Mouse (Mus musculus) brain, adult 2 months (tissue): ENCODE measurements at regions not wholly inside any gene's neighbourhood (a gene's known extent, or its start where the extent isn't known, plus 50 kb on each side); places are given as distances from the start of the nearest gene placed in this dataset.

Source experiments
- DNase-seq: peaks from one replicate; pipeline ENCODE4 v3.0.0; 2011; ENCODE audit warnings: low read depth, low spot score

DNA sequence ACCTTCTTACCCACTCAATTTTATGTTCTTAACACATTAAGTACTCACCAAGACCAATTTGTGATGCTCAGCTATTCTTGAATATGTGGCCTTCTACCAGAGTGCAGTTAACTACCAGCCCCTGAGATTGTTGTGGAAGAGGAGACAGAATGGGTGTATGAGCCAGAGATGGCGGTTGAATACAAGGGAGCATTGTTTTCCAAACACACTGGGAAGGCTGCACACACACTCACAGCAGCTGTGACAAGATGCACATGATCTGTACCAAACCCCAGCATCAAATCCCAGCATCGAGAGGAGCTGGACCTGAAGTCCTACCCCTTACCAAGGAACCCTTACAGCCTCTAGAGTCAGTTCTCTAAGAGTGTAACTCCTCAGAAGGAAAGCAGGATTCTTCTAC is 91.4 kb upstream of the Wscd1 start:
- peak; percentile 82 for DNase-seq

DNA sequence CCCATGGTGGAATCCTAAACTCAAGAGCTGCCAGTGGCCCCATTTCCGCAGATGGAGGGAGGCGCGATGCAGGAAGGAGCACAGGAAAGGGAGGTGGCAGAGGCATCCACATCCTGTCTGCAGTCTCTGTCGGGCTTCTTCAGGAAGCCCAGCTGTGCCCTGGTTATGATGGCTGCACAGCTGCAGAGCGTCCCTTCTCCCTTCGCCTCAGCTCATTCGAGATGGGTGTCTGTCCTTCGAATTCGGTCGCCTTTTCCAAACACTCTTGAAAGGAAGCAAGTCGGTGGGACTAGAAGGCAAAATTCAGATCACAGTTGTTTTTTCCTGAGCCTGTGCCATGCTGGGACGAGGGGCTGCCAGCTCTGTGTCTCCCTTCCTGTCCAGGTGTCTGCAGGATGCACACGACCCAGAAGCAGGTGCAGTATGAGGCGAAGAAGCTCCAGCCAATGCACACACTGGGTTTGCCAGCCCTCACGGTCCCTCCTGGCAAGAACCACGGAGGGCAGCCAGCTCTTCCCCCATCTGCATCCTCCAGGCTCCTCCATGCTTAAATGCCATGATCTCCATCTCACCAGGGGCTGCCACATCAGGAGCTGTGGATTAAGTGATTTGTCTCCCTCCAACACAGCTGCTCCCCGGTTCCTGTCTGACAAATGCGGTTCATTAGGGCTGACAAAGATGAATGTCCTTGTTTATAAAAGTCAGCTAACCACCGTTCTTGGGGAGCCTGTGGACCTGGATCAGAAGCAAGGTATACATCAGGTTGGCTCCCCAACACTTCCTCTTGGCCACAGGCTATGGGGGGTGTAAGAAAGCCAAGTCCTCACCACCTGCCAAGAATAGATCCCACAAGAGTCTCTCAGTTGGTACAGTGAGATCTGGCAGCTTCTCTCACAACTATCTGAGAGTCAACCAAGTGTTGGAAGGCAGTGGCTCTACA is 79.3 kb upstream of the Wscd1 start:
- peak; percentile 24 for DNase-seq

DNA sequence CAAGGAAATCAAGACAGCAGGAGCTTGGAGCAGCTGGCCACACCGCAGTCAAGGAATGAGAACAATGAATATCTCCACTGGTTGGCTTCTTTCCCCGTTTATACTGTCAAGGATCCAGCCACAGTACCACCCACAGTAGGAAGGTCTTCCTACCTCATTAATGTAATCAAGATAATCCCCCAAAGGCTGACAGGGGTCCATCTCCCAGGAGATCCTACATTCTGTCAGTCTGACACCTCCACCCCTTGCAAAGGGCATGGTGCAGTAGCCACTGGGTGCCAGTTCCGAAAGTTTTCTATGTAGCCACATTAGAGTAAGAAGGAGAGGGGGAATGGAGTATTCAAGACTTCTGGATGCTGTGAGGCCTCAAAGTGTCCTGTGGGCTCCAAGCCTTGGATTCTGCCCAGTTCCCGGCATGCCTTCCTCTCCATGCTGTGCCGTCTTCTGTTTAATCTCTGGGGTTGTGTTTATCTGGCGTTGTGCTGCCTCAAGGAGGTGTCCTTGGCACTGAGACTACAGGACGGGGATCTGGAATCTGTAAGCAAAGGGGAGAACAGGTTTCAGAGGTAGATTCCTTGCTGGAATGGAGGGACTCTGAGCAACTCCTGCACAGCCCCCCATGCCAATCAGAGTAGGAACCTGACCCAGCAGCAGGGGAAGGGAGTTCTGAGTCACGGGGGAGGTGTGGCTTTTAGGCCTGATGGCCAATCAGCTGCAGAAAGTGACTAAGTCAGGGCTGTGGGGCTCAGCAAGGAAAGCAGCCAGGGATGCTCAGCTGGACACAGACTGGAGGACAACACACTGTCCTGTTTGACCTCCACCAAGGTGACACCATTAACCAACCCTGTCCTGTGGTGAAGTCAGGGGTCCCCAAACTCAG is 77.3 kb upstream of the Wscd1 start:
- DNase-seq: peak; percentile 77

DNA sequence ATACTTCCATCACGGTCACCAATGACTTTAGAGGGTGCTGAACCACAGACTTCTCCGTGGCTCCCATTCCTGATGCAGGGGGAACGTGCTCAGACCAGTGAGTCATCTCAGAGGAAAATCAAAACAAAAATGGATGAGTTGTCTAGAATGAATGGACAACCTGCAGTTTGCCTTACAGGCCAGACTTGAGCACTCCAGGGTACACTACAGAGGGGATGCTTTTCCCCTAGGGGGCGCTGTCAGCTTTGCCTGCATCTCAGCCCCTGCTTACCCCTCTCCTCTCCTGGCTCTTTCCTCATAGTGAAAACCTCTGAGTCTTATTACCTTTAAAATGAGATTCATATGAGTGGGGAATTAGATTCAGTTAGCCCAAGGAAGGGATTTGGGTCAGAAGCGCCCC is 75.4 kb upstream of the Wscd1 start:
- DNase-seq: peak; percentile 76

DNA sequence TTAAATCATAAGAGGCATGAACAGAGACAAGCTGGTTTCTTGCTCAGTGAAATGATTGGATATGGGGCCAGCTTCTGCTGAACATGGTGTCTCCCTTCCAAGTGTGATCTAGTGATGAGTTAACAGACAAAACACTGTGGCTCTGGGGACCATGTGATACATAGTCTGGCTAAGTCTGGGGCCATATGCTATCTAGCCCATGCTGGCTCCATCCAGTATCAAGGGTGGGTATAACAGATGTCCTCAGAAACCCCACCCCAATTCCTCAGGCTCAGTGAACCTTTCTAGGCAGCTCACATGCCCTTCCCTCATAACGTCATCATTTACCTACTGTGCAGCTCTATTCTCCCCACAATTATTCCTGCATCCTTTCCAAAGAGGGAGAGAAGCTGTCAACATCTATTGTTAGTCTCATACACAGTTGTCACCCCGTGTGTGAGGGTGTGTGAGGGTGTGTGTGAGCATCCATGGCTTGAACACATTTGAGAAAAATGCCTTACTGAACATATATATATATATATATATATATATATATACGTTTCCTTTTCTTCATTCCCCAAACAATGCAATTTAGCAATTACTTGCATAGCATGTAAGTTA is 73.9 kb upstream of the Wscd1 start:
- peak; percentile 8 for DNase-seq

DNA sequence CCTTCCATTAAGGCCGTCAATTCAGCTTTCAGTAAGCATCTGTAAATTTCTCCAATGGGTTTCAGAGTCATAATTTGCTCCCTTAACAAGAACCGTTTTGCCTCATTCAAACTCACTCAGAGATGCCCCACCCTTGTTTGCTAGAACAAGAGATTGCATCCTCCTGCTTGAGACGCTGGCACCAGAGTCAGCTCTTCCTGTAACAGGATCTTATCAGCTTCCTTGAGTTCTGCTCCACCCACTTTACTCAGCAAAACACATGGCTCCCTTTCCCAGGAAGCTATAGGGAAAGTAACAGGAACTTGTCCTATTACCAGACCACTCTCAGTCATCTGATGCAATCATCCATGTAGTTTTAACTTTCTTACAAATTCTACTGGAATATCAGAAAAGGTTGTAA is 52.7 kb upstream of the Wscd1 start:
- DNase-seq: no peak

DNA sequence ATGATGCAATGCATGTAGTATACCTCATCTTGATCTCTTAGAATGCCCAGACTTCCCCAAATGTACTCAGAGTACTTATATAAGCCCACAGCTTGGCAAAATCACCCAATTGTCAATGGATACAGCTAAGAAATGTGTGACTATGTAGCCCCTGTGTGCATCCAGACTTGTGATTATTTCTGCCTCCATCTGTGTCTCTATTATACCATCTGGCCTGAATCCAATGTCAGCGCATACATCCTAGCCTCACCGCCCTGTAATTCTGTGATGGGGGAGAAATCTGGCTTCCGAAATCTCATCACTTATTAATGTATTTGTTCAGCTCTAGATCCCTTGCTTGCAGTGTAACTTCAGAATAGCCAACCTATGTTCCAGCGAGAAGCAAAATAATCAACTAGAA is 50.9 kb upstream of the Wscd1 start:
- DNase-seq: peak; percentile 6
